Comparison of ENCODE assay signal across 23 mouse cellular contexts in the genomic region with DNA sequence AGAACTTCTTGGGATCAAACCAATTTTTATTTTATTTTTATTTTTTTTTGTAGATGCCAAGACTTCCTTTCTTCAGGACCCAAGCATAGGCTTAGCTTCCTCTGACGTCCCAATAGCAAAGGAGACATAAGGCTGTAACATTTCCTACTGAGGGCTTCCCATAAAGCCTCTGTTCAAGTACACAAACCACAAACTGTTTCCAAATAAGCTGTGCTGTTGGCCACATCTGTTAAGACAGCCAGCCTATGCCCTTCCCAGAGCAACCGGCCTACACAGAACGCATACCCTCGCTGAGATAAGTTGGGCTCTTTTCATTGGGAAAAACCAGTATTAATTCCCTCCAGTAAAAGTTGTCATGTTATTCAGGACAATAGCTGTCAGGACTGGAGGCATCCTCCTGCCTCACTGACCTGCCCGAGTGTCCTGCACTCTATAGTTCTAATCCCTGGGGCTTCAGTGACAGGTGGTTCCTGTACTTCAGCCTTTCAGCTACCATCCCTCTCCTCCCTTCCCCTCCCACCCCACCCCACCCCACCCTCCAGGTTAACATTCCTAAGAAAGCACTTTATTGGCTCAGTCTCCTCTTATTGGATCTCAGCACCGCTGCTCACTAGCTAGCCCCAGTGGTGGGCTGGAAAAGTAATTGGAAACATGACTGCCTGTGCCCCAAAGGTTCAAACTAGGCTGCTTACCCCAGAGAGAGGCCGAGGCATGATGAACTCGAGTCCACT.
DNase-seq lines count a peak whose midpoint lies in the region; ATAC-seq lines count a peak whose summit lies in the region.
"Had no signal": no experiment of that assay in that cellular context is flagged by ENCODE, and none has a peak within 500 bp of the region (broad histone marks: within the 10 kb centered on the region; RNA-seq: fewer than 3 reads in every experiment).

No protein-coding gene starts in this region.

- no peak overlapping the region for H3K9ac ChIP-seq in hindbrain, embryonic 16.5 days (ENCODE audit: low read depth, low read length)
- H3K9ac ChIP-seq in embryonic facial prominence, embryonic 15.5 days: no peak overlapping the region
- no peak overlapping the region for H3K9ac ChIP-seq in limb, embryonic 15.5 days
- H3K9ac ChIP-seq: heart, embryonic 15.5 days; liver, embryonic 14.5 days; midbrain, embryonic 12.5 days; neural tube, embryonic 12.5 days had no signal

- WGBS in hindbrain, embryonic 10.5 days: 71% methylated on average over 8 of the region's 8 CpGs
- WGBS in hindbrain, embryonic 16.5 days: 73% methylated on average over 8 of the region's 8 CpGs
- 39% methylated on average over 8 of the region's 8 CpGs for WGBS in embryonic facial prominence, embryonic 15.5 days
- 43% methylated on average over 8 of the region's 8 CpGs for WGBS in limb, embryonic 15.5 days

- H3K4me2 ChIP-seq in hindbrain, embryonic 16.5 days (ENCODE audit: low read length): no peak overlapping the region
- no peak overlapping the region for H3K4me2 ChIP-seq in embryonic facial prominence, embryonic 15.5 days (replicated peaks)
- H3K4me2 ChIP-seq in limb, embryonic 15.5 days: no peak overlapping the region
- H3K4me2 ChIP-seq: heart, embryonic 15.5 days; midbrain, embryonic 12.5 days; neural tube, embryonic 12.5 days had no signal

- H3K27me3 ChIP-seq in hindbrain, embryonic 10.5 days (ENCODE audit: insufficient read depth, poor library complexity, severe bottlenecking): peaks cover 32% of the 10 kb centered on the region
- H3K27me3 ChIP-seq in hindbrain, embryonic 16.5 days (replicated peaks; ENCODE audit: control insufficient read depth, insufficient read depth, low read length): no peaks in the 10 kb centered on the region
- no peaks in the 10 kb centered on the region for H3K27me3 ChIP-seq in embryonic facial prominence, embryonic 15.5 days
- no peaks in the 10 kb centered on the region for H3K27me3 ChIP-seq in limb, embryonic 15.5 days
- H3K27me3 ChIP-seq: CH12.LX; heart, embryonic 15.5 days; neural tube, embryonic 12.5 days had no signal

- 0 out of 2 replicates have a peak, but pooled peaks cover under 1% of the 10 kb centered on the region for H3K9me3 ChIP-seq in hindbrain, embryonic 10.5 days
- no peaks in the 10 kb centered on the region for H3K9me3 ChIP-seq in hindbrain, embryonic 16.5 days (ENCODE audit: control insufficient read depth, low read length)
- H3K9me3 ChIP-seq in embryonic facial prominence, embryonic 15.5 days (replicated peaks): no peaks in the 10 kb centered on the region
- H3K9me3 ChIP-seq in limb, embryonic 15.5 days: no peaks in the 10 kb centered on the region
- H3K9me3 ChIP-seq: heart, embryonic 15.5 days; midbrain, embryonic 12.5 days; neural tube, embryonic 12.5 days had no signal

- H3K36me3 ChIP-seq in hindbrain, embryonic 10.5 days: no peaks in the 10 kb centered on the region
- no peaks in the 10 kb centered on the region for H3K36me3 ChIP-seq in hindbrain, embryonic 16.5 days (ENCODE audit: control insufficient read depth, insufficient read depth, low read length)
- no peaks in the 10 kb centered on the region for H3K36me3 ChIP-seq in embryonic facial prominence, embryonic 15.5 days
- no peaks in the 10 kb centered on the region for H3K36me3 ChIP-seq in limb, embryonic 15.5 days
- H3K36me3 ChIP-seq: heart, embryonic 15.5 days; midbrain, embryonic 12.5 days; neural tube, embryonic 12.5 days had no signal

- H3K4me1 ChIP-seq in hindbrain, embryonic 10.5 days (replicated peaks): peaks cover 39% of the 10 kb centered on the region
- no peaks in the 10 kb centered on the region for H3K4me1 ChIP-seq in hindbrain, embryonic 16.5 days (ENCODE audit: control insufficient read depth, insufficient read depth, low read depth, low read length)
- peaks cover 35% of the 10 kb centered on the region for H3K4me1 ChIP-seq in embryonic facial prominence, embryonic 15.5 days
- H3K4me1 ChIP-seq in limb, embryonic 15.5 days: peaks cover 18% of the 10 kb centered on the region
- H3K4me1 ChIP-seq: neural tube, embryonic 12.5 days had no signal

- DNase-seq in hindbrain, embryonic 10.5 days (ENCODE audit: low spot score): no peak
- DNase-seq in 416B (ENCODE audit: low read depth) (peak; percentile 9), adipocyte (ENCODE audit: low spot score) (no peak)
- no peak for DNase-seq in layer of hippocampus, adult 8-10 months (ENCODE audit: low spot score in 2 of 2)
- DNase-seq: cerebellum, adult 8-10 months; heart, adult 18-20 months; heart, postnatal 4 days; kidney, adult 8-10 months; kidney, postnatal 14 days; layer of hippocampus, adult 9-11 months; lung, postnatal 14 days; right cerebral cortex, adult 18-20 months; thymus, postnatal 36 days had no signal

- ATAC-seq in hindbrain, embryonic 16.5 days: no peak
- no peak for ATAC-seq in embryonic facial prominence, embryonic 15.5 days (ENCODE audit: insufficient number of reproducible peaks, low FRiP score, low TSS enrichment, low read depth)
- ATAC-seq in limb, embryonic 15.5 days (ENCODE audit: insufficient number of reproducible peaks, low FRiP score, low TSS enrichment, low read depth): no peak
- ATAC-seq: hindbrain, postnatal 0 days had no signal

- H3K27ac ChIP-seq in hindbrain, embryonic 10.5 days: peak overlapping the region; percentile 56
- no peak overlapping the region for H3K27ac ChIP-seq in hindbrain, embryonic 16.5 days (ENCODE audit: low read depth, low read length)
- H3K27ac ChIP-seq in embryonic facial prominence, embryonic 15.5 days (replicated peaks): peak overlapping the region; percentile 44
- peak overlapping the region; percentile 22; the same call in 1 of the 2 replicates for H3K27ac ChIP-seq in limb, embryonic 15.5 days
- H3K27ac ChIP-seq: hindbrain, postnatal 0 days; left cerebral cortex, adult 2 months; liver, embryonic 14.5 days; midbrain, embryonic 12.5 days; neural tube, embryonic 12.5 days had no signal

- H3K4me3 ChIP-seq in hindbrain, embryonic 10.5 days: no peak overlapping the region
- H3K4me3 ChIP-seq in hindbrain, embryonic 16.5 days (ENCODE audit: low read length): no peak overlapping the region
- H3K4me3 ChIP-seq in embryonic facial prominence, embryonic 15.5 days (replicated peaks): no peak overlapping the region
- no peak overlapping the region for H3K4me3 ChIP-seq in limb, embryonic 15.5 days
- H3K4me3 ChIP-seq: heart, embryonic 15.5 days; left cerebral cortex, adult 2 months; midbrain, embryonic 12.5 days; neural tube, embryonic 12.5 days had no signal
